Mouse (Mus musculus) embryonic facial prominence, embryonic 13.5 days (tissue): ENCODE data around the gene Fgd6. TPM values are rescaled to one million over a fixed set of nuclear protein-coding genes. Genes with fewer than 3 reads are reported as not detected.

Experiments used
- ATAC-seq: fragments of 200-750 bp; cut with Nextera tagmentation; 2 replicates; pipeline ENCODE4 v1.8.0; 2017; ENCODE audit warnings: low read depth; ENCODE audit not compliant: insufficient number of reproducible peaks, insufficient read depth, low FRiP score, low TSS enrichment
- H3K27ac ChIP-seq: fragments of 300-500 bp; sonication (generic); 2 replicates; pipeline ENCODE4 v1.5.1; 2015; ENCODE audit warnings: moderate library complexity, mild to moderate bottlenecking, inconsistent platforms
- H3K27me3 ChIP-seq: fragments of 300-500 bp; sonication (generic); 2 replicates; pipeline ENCODE4 v1.6.1; 2015; ENCODE audit warnings: mild to moderate bottlenecking, inconsistent platforms
- H3K36me3 ChIP-seq: fragments of 300-500 bp; sonication (generic); 2 replicates; pipeline ENCODE4 v1.6.1; 2015; ENCODE audit warnings: mild to moderate bottlenecking, inconsistent platforms
- H3K4me1 ChIP-seq: fragments of 300-500 bp; sonication (generic); 2 replicates; pipeline ENCODE4 v1.6.1; 2015; ENCODE audit warnings: inconsistent platforms
- H3K4me2 ChIP-seq: fragments of 300-500 bp; sonication (generic); 2 replicates; pipeline ENCODE4 v1.6.1; 2015; ENCODE audit warnings: moderate library complexity, mild to moderate bottlenecking, inconsistent platforms
- H3K4me3 ChIP-seq: fragments of 300-500 bp; sonication (generic); 2 replicates; pipeline ENCODE4 v1.5.1; 2015; ENCODE audit warnings: mild to moderate bottlenecking, inconsistent platforms
- H3K9ac ChIP-seq: fragments of 300-500 bp; sonication (generic); 2 replicates; pipeline ENCODE4 v1.6.1; 2015; ENCODE audit warnings: mild to moderate bottlenecking, inconsistent platforms
- H3K9me3 ChIP-seq: fragments of 300-500 bp; sonication (generic); 2 replicates; pipeline ENCODE4 v1.6.1; 2016; ENCODE audit warnings: inconsistent platforms
- WGBS: fragments of 180-500 bp; shearing (Covaris S2); methylation state at CpG from one replicate; pipeline ENCODE4 v1.1.7; 2015; ENCODE audit warnings: mixed read lengths; 5-methylcytosine and 5-hydroxymethylcytosine counted together
- polyA plus RNA-seq: library from polyadenylated mRNA; unstranded; fragments of >200 nt; fragmentation: Nextera tagmentation; extraction: Ambion mirVana; gene quantifications from 2 replicates; pipeline ENCODE4 v1.2.1, GENCODE M21; 2015

The Fgd6 gene
- polyA plus RNA-seq, 1 experiment from 2014 or later, result 3.2 TPM

GRCm38 (mm10) chr10:94072261-94072915, 36.6 kb downstream of the Fgd6 start:
- Histone ChIP-seq H3K4me2 (no peak overlapping the region), H3K27ac (no peak overlapping the region; the same call in 1 of the 2 replicates)

DNA sequence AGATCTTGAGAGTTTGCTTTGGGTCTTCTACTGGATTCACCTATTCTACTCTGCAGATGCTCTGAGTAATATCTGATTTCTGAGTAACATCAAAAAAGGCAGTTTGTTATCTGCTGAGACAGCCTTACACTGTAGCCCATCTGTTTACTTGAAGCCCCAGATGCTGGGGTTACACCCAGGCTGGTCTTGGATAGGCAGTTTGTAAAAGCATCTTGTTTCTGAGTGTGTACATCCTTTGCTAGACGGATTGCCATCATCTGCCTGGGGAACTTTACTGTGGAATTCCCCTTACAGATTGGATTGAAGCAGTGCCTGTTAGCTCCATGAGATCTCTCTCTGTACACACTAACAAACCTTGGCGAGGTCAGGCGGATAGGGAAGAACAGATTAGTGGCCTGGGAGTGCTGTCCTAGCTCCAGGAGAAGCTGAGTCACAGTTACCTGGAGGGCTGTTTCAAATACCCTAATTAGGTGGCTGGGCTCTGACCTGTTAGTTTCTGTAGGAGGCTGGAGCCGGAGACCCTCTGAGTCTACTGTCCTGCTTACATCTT, 37.2 kb downstream of the Fgd6 start:
- peaks cover 5% of the 10 kb centered on the region; the same call in 1 of the 2 replicates for H3K36me3 ChIP-seq
- peaks cover 14% of the 10 kb centered on the region for H3K4me1 ChIP-seq
- no peak overlapping the region for H3K4me2 ChIP-seq
- H3K9ac ChIP-seq, result no peak overlapping the region
- H3K4me3 ChIP-seq, result no peak overlapping the region
- H3K27me3 ChIP-seq, result no peaks in the 10 kb centered on the region
- no peak for ATAC-seq
- 46% methylated on average over 4 of the region's 4 CpGs for WGBS
- H3K27ac ChIP-seq, result no peak overlapping the region; the same call in 1 of the 2 replicates
- H3K9me3 ChIP-seq, result no peaks in the 10 kb centered on the region

More at GRCm38 (mm10) chr10:94072261-94072915, 36.6 kb downstream of the Fgd6 start:
- Histone ChIP-seq H3K36me3 (peaks cover 5% of the 10 kb centered on the region; the same call in 1 of the 2 replicates), H3K4me3 (no peak overlapping the region), H3K27me3 (no peaks in the 10 kb centered on the region), H3K9ac (no peak overlapping the region), H3K9me3 (no peaks in the 10 kb centered on the region), H3K4me1 (peaks cover 14% of the 10 kb centered on the region)
- peak; percentile 52; the same call in 1 of the 2 replicates for ATAC-seq
- 36% methylated on average over 10 of the region's 10 CpGs for WGBS

DNA sequence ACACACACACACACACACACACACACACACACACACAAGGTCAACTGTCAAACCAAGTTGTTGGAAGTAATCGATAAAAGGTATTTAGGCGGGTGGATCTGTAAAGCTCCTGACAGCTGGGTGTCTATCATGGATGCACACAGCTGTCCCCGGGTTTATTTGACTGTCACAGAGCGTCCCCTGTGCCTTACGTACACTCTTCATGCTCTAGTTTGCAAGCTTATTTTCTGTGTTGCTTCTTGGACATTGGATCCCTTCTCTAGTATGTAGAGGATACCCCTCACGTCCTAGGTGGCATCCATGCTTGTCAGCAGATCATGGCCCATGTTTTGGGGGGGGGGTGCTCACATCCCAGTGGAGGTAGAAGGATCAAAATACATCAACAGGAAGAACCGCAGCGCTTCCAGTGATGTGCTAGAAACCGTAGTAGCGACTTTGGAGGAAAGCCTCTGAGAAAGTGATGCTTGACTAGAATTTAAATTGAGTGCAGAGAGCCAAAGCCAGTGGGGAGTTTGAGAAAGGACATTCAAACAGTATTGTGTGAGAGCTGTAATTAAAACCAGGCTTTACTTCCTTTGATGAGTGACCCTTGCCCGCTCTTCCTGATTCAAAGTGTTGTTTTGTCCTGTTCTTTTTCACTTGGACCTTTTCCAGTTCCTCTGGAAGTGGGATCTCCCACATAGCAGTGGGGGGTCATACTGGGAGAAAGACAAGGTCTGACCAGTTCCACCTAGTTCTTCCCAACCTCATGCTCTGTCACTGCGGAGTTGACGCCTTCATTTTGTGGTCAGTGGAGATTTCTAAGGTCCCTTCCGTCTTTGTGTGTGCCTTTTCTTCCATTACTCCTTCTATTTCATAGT, 41.4 kb downstream of the Fgd6 start:
- ATAC-seq, result no peak
- Histone ChIP-seq H3K4me2 (no peak overlapping the region), H3K9ac (no peak overlapping the region), H3K9me3 (no peaks in the 10 kb centered on the region), H3K4me3 (no peak overlapping the region), H3K27me3 (no peaks in the 10 kb centered on the region), H3K27ac (no peak overlapping the region), H3K4me1 (peaks cover 10% of the 10 kb centered on the region), H3K36me3 (peaks cover 5% of the 10 kb centered on the region; the same call in 1 of the 2 replicates)
- WGBS, result 58% methylated on average over 14 of the region's 14 CpGs

DNA sequence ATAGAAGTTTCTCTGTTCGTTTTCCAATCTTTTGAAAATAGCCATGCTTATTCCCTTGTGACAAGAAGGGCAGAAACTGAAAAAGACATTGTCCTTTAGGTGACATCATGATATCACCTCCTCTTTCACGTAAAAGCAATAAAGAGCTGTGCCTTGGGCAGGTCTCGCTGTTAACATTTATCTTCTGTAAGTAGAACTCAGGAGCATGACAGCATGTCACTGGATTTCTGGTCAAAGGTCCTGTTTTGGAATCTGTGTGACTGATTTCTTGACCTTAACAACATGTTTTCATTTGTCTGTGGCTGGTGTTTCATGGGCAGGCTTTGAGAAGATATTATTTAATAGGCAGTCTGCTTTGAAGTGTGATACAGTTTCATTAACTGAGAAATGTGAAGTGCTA, 44.9 kb downstream of the Fgd6 start:
- no peak overlapping the region for H3K4me3 ChIP-seq
- no peaks in the 10 kb centered on the region for H3K9me3 ChIP-seq
- no peak overlapping the region for H3K4me2 ChIP-seq
- H3K4me1 ChIP-seq, result no peaks in the 10 kb centered on the region
- no peak overlapping the region for H3K9ac ChIP-seq
- no peaks in the 10 kb centered on the region for H3K27me3 ChIP-seq
- 58% methylated on average over 3 of the region's 3 CpGs for WGBS
- no peak for ATAC-seq
- no peaks in the 10 kb centered on the region for H3K36me3 ChIP-seq
- H3K27ac ChIP-seq, result no peak overlapping the region

- ATAC-seq, result no peak
- Histone ChIP-seq H3K36me3 (no peaks in the 10 kb centered on the region), H3K9me3 (no peaks in the 10 kb centered on the region), H3K4me2 (no peak overlapping the region), H3K4me1 (peaks cover 3% of the 10 kb centered on the region), H3K27me3 (no peaks in the 10 kb centered on the region), H3K9ac (no peak overlapping the region), H3K27ac (no peak overlapping the region), H3K4me3 (no peak overlapping the region)
- WGBS, result 51% methylated on average over 7 of the region's 7 CpGs
Observed at GRCm38 (mm10) chr10:94082040-94082734, 46.4 kb downstream of the Fgd6 start.

- peaks cover 3% of the 10 kb centered on the region for H3K4me1 ChIP-seq
- no peak overlapping the region for H3K4me3 ChIP-seq
- H3K9ac ChIP-seq, result no peak overlapping the region
- H3K9me3 ChIP-seq, result no peaks in the 10 kb centered on the region
- WGBS, result 85% methylated on average over 8 of the region's 8 CpGs
- no peaks in the 10 kb centered on the region for H3K27me3 ChIP-seq
- ATAC-seq, result no peak
- H3K36me3 ChIP-seq, result peaks cover 5% of the 10 kb centered on the region; the same call in 1 of the 2 replicates
- no peak overlapping the region for H3K27ac ChIP-seq
- no peak overlapping the region for H3K4me2 ChIP-seq
Observed at GRCm38 (mm10) chr10:94086315-94086714, 50.5 kb downstream of the Fgd6 start.

GRCm38 (mm10) chr10:94087367-94088077, 51.7 kb downstream of the Fgd6 start:
- Histone ChIP-seq H3K4me2 (no peak overlapping the region), H3K4me1 (peaks cover 3% of the 10 kb centered on the region), H3K9me3 (peaks cover 2% of the 10 kb centered on the region; the same call in 1 of the 2 replicates), H3K27ac (no peak overlapping the region), H3K27me3 (no peaks in the 10 kb centered on the region), H3K4me3 (no peak overlapping the region), H3K9ac (no peak overlapping the region), H3K36me3 (peaks cover 14% of the 10 kb centered on the region)
- 69% methylated on average over 9 of the region's 11 CpGs for WGBS
- ATAC-seq, result no peak

GRCm38 (mm10) chr10:94090032-94090431, 54.2 kb downstream of the Fgd6 start:
- no peak overlapping the region for H3K4me3 ChIP-seq
- H3K27ac ChIP-seq, result no peak overlapping the region
- peaks cover 3% of the 10 kb centered on the region for H3K4me1 ChIP-seq
- WGBS, result 80% methylated on average over 3 of the region's 3 CpGs
- ATAC-seq, result no peak
- no peak overlapping the region for H3K9ac ChIP-seq
- H3K9me3 ChIP-seq, result peaks cover 2% of the 10 kb centered on the region; the same call in 1 of the 2 replicates
- H3K4me2 ChIP-seq, result no peak overlapping the region
- H3K36me3 ChIP-seq, result peaks cover 15% of the 10 kb centered on the region
- H3K27me3 ChIP-seq, result no peaks in the 10 kb centered on the region

DNA sequence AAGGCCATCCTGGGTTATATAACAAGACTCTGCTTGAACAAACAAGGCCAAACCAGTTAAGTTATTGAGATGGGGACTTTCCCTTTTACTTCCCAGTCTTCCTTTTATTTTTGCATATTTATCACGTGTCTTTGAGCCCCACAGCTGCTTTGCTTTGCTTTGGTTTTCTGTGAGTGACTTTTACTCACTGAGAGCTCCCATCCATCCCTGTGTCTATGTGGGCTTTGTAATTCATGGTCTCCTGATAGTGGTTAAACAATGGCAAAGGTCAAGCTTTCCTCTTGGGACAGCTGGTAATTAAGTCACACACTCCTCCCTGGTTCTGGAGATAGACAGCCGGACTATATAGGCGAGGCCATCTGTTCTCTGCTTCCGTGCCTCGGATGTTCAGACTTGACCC, 57.7 kb downstream of the Fgd6 start:
- WGBS, result 54% methylated on average over 5 of the region's 5 CpGs
- no peak overlapping the region for H3K27ac ChIP-seq
- ATAC-seq, result no peak

DNA sequence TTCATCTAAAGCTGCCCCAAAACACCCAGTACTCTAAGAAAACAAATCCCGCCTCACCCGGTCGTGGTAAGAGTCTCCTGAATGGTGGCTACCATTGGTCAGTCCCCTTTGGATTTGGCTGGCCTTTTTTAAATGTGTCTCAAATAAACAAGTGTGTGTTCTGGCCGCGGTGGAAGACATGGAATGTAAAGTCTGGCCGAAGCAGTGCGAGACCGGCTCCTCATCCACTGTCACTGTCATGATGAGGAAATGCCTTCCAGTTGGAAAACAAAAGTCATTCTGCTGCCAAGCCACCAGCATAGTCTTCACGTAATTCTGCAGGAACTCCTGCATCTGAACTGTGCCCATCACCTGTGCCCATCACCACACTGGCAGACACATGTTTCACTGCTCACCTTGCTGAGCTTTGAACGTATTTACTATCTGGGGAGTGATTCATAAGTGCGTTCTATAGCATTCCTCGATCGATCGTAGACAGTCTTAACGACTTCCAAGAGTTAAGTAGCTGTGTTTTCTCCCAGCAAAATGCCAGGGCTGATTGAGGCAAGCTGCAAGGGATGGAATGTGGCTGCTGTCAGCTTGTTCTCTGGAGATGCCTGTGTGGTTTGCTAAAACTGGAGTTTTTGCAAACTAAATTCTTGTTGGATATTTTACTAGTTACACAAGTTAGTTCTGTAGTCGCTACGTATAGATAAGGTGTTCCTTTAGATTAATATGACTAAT, 60.1 kb downstream of the Fgd6 start:
- Histone ChIP-seq H3K4me3 (no peak overlapping the region), H3K9ac (no peak overlapping the region), H3K4me1 (peaks cover 21% of the 10 kb centered on the region), H3K9me3 (peaks cover 2% of the 10 kb centered on the region; the same call in 1 of the 2 replicates), H3K36me3 (peaks cover 14% of the 10 kb centered on the region), H3K27ac (no peak overlapping the region), H3K27me3 (no peaks in the 10 kb centered on the region), H3K4me2 (peak overlapping the region; percentile 35)
- no peak for ATAC-seq
- WGBS, result 65% methylated on average over 17 of the region's 17 CpGs

More for the DNA sequence above, 57.7 kb downstream of the Fgd6 start:
- H3K9ac ChIP-seq, result no peak overlapping the region
- H3K4me1 ChIP-seq, result peaks cover 21% of the 10 kb centered on the region
- H3K4me3 ChIP-seq, result no peak overlapping the region
- H3K4me2 ChIP-seq, result no peak overlapping the region
- peaks cover 2% of the 10 kb centered on the region; the same call in 1 of the 2 replicates for H3K9me3 ChIP-seq
- no peaks in the 10 kb centered on the region for H3K27me3 ChIP-seq
- H3K36me3 ChIP-seq, result peaks cover 15% of the 10 kb centered on the region
